Mouse (Mus musculus) heart, embryonic 15.5 days (tissue): ENCODE data around the gene Tnpo1. TPM values are rescaled to one million over a fixed set of nuclear protein-coding genes. Genes with fewer than 3 reads are reported as not detected.

Experiments used
- ATAC-seq: fragments of 200-750 bp; cut with Nextera tagmentation; replicated peaks from 2 replicates; pipeline ENCODE4 v1.8.0; 2017; ENCODE audit warnings: low read depth, moderate TSS enrichment; ENCODE audit not compliant: insufficient number of reproducible peaks, insufficient read depth, low FRiP score
- H3K27ac ChIP-seq: fragments of 300-500 bp; sonication (generic); 2 replicates; pipeline ENCODE4 v1.5.1; 2015; ENCODE audit warnings: mild to moderate bottlenecking, inconsistent platforms
- H3K27me3 ChIP-seq: fragments of 300-500 bp; sonication (generic); 2 replicates; pipeline ENCODE4 v1.6.1; 2015; ENCODE audit warnings: inconsistent platforms
- H3K36me3 ChIP-seq: fragments of 300-500 bp; sonication (generic); 2 replicates; pipeline ENCODE4 v1.6.1; 2015; ENCODE audit warnings: mild to moderate bottlenecking, inconsistent platforms
- H3K4me1 ChIP-seq: fragments of 300-500 bp; sonication (generic); replicated peaks from 2 replicates; pipeline ENCODE4 v1.6.1; 2015; ENCODE audit warnings: inconsistent platforms
- H3K4me2 ChIP-seq: fragments of 300-500 bp; sonication (generic); 2 replicates; pipeline ENCODE4 v1.6.1; 2015; ENCODE audit warnings: inconsistent platforms, mild to moderate bottlenecking, moderate library complexity
- H3K4me3 ChIP-seq: fragments of 300-500 bp; sonication (generic); 2 replicates; pipeline ENCODE4 v1.5.1; 2015; ENCODE audit warnings: mild to moderate bottlenecking, inconsistent platforms
- H3K9ac ChIP-seq: fragments of 300-500 bp; sonication (generic); 2 replicates; pipeline ENCODE4 v1.6.1; 2015; ENCODE audit warnings: mild to moderate bottlenecking, inconsistent platforms
- H3K9me3 ChIP-seq: fragments of 300-500 bp; sonication (generic); replicated peaks from 2 replicates; pipeline ENCODE4 v1.6.1; 2016; ENCODE audit warnings: inconsistent platforms
- WGBS: fragments of 180-500 bp; shearing (Covaris S2); methylation state at CpG from one replicate; pipeline ENCODE4 v1.1.7; 2015; ENCODE audit warnings: mixed read lengths; 5-methylcytosine and 5-hydroxymethylcytosine counted together
- polyA plus RNA-seq: library from polyadenylated mRNA; unstranded; fragments of >200 nt; fragmentation: Nextera tagmentation; extraction: Ambion mirVana; gene quantifications from 2 replicates; pipeline ENCODE4 v1.2.1, GENCODE M21; 2015

The Tnpo1 gene
- polyA plus RNA-seq, 1 experiment from 2014 or later = 36.4 TPM

DNA sequence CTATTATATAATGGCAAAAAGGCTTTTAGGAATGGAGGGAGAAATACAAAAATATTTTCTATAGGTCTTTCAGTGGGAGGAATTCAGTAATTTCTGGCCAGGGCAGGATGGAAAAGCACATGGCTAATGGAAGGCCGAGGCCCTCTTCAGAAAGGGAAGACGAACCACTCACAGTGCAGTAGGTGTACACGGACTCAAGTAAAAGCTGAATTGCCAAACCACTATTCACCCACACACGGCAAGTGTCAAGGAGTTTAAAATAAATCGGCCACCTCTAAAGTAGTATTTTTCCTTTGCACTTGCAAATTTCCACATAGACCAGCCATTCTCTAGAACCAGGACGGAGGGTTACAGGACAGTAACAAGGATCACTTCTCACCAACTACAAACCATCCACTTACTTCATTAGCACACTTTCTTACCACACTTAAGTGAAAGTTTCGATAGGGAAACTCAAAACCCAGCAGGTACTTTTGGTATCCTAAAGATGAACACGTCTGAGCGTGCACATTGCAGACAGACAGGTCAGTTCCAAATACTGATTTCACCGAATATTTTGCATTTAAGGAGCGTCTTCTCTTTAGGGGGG, 1.2 kb downstream of the Tnpo1 start:
- 8% methylated on average over 11 of the region's 11 CpGs for WGBS
- H3K36me3 ChIP-seq = peaks cover 12% of the 10 kb centered on the region
- no peaks in the 10 kb centered on the region for H3K9me3 ChIP-seq
- no peak for ATAC-seq
- H3K27me3 ChIP-seq = no peaks in the 10 kb centered on the region
- H3K4me1 ChIP-seq = peaks cover 21% of the 10 kb centered on the region
- peak overlapping the region; percentile 99 for H3K4me3 ChIP-seq
- peak overlapping the region; percentile 98 for H3K27ac ChIP-seq
- H3K4me2 ChIP-seq = peak overlapping the region; percentile 74
- peak overlapping the region; percentile 100 for H3K9ac ChIP-seq

DNA sequence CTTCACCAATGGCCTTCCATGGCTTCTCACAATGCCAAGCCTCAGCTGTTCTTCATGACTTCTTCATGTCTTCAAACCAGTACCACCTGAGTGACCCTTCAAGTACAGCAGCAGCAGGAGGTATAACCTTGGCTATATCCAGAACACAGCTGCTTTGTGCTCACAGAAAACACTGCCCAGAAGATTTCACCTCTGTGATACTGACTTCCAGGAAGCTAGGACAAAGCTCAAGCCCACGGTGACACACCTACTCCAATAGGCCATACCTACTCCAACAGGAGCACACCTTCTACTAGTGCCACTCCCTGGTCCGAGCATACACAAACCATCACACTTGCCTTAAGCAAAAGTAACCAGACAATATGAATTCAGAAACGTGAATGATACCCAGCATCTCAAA, 3.4 kb downstream of the Tnpo1 start:
- Histone ChIP-seq H3K27me3 (no peaks in the 10 kb centered on the region), H3K9me3 (no peaks in the 10 kb centered on the region), H3K27ac (no peak overlapping the region), H3K4me2 (no peak overlapping the region), H3K36me3 (peaks cover 12% of the 10 kb centered on the region), H3K9ac (no peak overlapping the region), H3K4me1 (peaks cover 27% of the 10 kb centered on the region), H3K4me3 (no peak overlapping the region)
- 86% methylated on average over 3 of the region's 3 CpGs for WGBS
- ATAC-seq = no peak

DNA sequence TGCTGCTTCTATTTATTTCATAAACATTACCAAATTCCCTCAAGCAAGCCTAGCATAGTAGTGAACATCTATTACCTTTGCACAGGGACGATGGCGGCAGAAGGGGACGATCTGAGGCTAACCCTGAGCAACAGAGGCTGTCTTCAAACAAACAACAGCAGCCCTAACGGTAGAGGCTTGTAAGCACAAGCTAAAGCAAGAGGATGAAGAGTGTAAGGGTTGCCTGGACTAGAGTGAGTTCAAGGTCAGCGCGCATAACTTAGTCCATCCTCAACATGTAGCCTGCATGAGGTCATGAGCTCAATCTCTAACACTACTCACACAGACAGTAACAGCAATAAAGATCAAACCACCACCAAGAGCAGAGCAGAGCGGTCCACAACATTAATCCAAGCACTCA, 4.9 kb downstream of the Tnpo1 start:
- Histone ChIP-seq H3K4me3 (no peak overlapping the region), H3K4me2 (no peak overlapping the region), H3K27me3 (no peaks in the 10 kb centered on the region), H3K9me3 (no peaks in the 10 kb centered on the region), H3K36me3 (peaks cover 12% of the 10 kb centered on the region), H3K9ac (no peak overlapping the region), H3K4me1 (peaks cover 24% of the 10 kb centered on the region), H3K27ac (no peak overlapping the region)
- ATAC-seq = no peak
- 95% methylated on average over 7 of the region's 7 CpGs for WGBS

DNA sequence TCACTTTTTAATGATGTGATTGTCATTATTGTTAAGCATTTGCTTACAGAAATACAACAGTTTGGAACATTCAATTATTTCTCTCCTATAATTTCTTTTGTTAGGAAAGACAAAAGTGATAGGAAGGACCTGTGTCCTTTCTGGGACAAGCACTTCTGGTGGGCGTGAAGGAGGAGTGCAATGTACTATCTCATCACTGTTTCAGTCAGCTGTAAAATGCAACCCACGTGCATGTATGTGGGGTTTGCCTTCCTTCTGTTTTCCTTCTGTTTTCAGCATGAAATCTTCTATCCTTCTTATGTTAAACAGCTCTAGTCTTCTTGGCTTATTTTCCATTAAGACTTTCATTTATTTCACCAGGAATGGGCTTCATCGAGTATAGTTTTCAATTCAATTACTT, 5.9 kb downstream of the Tnpo1 start:
- no peak for ATAC-seq
- H3K4me1 ChIP-seq = peaks cover 30% of the 10 kb centered on the region

DNA sequence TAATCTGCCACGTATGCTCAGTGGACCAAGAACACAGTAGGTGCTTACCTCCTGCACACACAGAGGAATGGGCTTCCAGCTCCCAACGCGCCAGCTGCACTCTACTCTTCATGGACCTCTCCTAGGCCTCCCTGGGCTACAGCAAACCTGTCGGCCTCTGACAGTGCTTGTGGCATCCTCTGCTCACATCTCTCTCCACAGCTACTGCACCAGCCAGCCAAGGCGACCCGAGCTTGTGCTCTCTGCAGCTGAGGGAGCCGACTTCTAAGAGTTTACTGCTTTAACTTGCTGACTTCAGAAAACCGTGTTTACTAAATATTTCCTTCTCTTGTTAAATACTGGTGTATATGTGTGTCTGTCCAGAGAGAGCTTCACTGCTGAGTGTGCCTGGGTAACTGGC, 6.5 kb downstream of the Tnpo1 start:
- WGBS = 81% methylated on average over 8 of the region's 8 CpGs
- ATAC-seq = no peak
- no peaks in the 10 kb centered on the region for H3K9me3 ChIP-seq

More for the DNA sequence above, 5.9 kb downstream of the Tnpo1 start:
- Histone ChIP-seq H3K27me3 (no peaks in the 10 kb centered on the region), H3K9me3 (no peaks in the 10 kb centered on the region), H3K36me3 (peaks cover 12% of the 10 kb centered on the region), H3K4me3 (no peak overlapping the region), H3K4me2 (no peak overlapping the region), H3K27ac (no peak overlapping the region), H3K9ac (no peak overlapping the region)
- WGBS = 60% methylated on average over 3 of the region's 3 CpGs

DNA sequence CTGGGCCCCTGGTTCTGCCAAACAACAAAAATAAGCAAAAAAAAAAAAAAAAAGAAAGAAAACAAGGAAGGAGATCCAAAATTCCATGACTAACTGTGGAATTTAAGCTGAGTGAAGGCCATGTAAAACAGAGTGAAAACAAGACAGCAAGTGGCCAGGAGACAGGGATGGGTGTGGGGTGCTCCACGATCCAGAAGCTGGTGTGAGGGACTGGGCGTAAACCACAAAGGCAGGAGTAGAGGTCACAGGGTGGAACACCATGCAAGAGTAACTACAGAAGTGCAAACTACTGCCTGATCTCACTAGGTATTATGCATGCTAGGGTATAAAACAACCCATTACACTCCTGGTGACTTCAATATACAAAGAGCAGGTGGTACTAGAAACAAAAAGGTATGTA, 8.3 kb downstream of the Tnpo1 start:
- Histone ChIP-seq H3K4me2 (no peak overlapping the region), H3K36me3 (peaks cover 12% of the 10 kb centered on the region), H3K9ac (no peak overlapping the region), H3K4me1 (peaks cover 34% of the 10 kb centered on the region), H3K27me3 (no peaks in the 10 kb centered on the region), H3K4me3 (no peak overlapping the region), H3K27ac (no peak overlapping the region), H3K9me3 (no peaks in the 10 kb centered on the region)
- ATAC-seq = no peak
- 74% methylated on average over 2 of the region's 2 CpGs for WGBS

More for the DNA sequence above, 6.5 kb downstream of the Tnpo1 start:
- no peaks in the 10 kb centered on the region for H3K27me3 ChIP-seq
- H3K27ac ChIP-seq = no peak overlapping the region
- H3K36me3 ChIP-seq = peaks cover 12% of the 10 kb centered on the region
- H3K9ac ChIP-seq = no peak overlapping the region
- H3K4me1 ChIP-seq = peaks cover 32% of the 10 kb centered on the region
- no peak overlapping the region for H3K4me2 ChIP-seq
- H3K4me3 ChIP-seq = no peak overlapping the region

DNA sequence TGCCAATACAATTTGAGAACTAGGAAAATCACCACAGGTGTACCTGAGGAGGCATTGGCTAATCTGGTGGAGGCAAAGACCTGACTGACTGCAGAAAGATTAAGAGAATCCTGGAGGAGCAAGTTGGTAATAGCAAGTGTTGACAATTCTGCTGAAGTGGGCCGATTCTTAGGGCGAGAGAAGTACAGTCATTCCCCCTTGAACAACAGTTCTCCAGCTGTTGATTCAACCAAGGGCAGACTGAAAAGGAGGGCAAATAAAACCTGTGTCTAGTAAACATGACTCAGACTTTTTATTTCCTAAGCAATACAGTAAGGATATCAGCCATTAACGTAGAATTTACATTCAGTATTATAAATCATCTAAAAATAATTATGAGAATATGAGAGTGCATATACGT, 10.6 kb downstream of the Tnpo1 start:
- Histone ChIP-seq H3K9me3 (no peaks in the 10 kb centered on the region), H3K4me1 (peaks cover 40% of the 10 kb centered on the region), H3K27ac (no peak overlapping the region), H3K4me2 (no peak overlapping the region), H3K9ac (no peak overlapping the region), H3K27me3 (no peaks in the 10 kb centered on the region), H3K4me3 (no peak overlapping the region), H3K36me3 (no peaks in the 10 kb centered on the region)
- ATAC-seq = no peak
- 69% methylated on average over 4 of the region's 4 CpGs for WGBS

DNA sequence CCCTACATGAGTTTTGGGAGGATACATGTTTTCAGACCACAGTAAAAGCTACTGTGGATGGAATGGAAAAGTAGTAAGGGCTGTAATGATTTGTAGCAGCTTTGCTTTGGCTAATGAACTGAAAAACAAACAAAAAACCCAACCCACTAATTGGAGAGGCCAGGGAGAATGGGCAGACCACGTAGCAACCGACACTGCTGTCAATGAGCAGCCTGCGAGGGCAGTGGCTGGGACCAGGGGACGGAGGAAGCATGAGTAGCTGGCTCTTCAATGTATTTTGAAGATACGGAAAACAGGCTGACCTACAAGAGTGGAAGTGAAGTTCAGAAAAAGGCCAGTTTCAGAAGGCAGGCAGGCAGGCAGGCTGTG, 11.4 kb downstream of the Tnpo1 start:
- Histone ChIP-seq H3K4me1 (peaks cover 44% of the 10 kb centered on the region), H3K4me2 (no peak overlapping the region), H3K4me3 (no peak overlapping the region), H3K9me3 (no peaks in the 10 kb centered on the region), H3K9ac (no peak overlapping the region), H3K27ac (no peak overlapping the region), H3K27me3 (no peaks in the 10 kb centered on the region), H3K36me3 (no peaks in the 10 kb centered on the region)
- no peak for ATAC-seq
- WGBS = 54% methylated on average over 5 of the region's 5 CpGs

DNA sequence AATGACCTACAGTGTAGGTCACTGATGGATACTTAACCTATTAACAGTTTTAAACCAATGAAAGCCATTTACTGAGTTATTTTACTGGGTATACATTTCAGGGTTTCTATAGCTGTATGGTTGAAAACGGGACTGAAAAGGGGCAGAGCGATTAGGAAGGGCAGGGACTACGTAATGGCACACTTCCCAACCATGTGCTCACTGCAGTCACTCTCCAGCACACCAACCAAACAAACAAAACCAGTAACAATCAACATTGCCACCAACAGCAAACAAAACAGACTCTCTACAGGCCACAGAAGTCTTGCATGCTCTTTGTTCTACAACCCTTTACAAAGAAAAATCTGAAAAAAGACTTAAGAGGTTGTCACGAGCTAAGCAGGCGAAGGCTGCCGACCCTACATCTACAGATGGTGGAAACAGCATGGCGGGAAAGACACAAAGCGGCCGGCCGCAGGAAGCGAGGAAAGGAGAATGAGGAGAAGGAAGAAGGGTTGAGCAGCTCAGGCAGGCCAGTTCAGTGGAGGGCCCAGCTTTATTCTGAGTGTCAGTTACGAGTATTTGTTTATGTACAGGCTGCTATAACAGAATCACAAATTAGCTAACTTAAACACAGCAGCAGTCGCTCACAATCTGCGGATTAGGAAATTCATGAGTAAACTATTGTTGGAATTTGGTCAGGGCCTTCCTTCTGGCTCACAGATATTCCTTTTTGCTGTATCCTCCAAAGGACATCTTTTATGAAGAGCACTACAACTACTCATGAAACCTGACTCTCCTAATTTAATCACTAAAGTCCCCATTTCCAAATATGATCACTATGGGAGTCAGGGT, 12.0 kb downstream of the Tnpo1 start:
- Histone ChIP-seq H3K4me2 (no peak overlapping the region), H3K4me1 (peaks cover 45% of the 10 kb centered on the region), H3K9ac (no peak overlapping the region), H3K4me3 (no peak overlapping the region), H3K9me3 (no peaks in the 10 kb centered on the region), H3K27ac (no peak overlapping the region), H3K27me3 (no peaks in the 10 kb centered on the region), H3K36me3 (no peaks in the 10 kb centered on the region)
- WGBS = 82% methylated on average over 14 of the region's 14 CpGs
- ATAC-seq = no peak

DNA sequence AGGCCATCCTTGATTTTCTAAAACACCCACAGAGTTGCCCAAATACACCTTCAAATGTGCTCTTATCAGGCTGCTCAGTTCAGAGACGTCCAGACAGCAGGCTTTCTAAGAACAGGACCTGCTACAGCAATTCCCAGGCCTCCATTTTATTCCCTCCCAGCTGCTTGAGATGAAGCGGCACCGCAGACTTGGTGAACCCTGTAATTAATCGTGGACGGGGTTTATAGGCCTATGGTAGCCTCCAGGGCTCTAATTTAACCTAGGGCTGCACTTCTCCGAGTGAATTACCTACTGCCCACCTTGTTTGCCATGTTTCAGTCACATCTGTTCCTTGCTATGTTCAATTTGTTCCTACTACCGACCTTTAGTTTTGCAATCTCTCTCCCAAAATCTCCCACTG, 13.0 kb downstream of the Tnpo1 start:
- Histone ChIP-seq H3K4me2 (no peak overlapping the region), H3K27ac (no peak overlapping the region), H3K36me3 (no peaks in the 10 kb centered on the region), H3K4me1 (peaks cover 43% of the 10 kb centered on the region), H3K27me3 (no peaks in the 10 kb centered on the region), H3K4me3 (no peak overlapping the region), H3K9ac (no peak overlapping the region), H3K9me3 (no peaks in the 10 kb centered on the region)
- WGBS = 71% methylated on average over 7 of the region's 7 CpGs
- no peak for ATAC-seq

DNA sequence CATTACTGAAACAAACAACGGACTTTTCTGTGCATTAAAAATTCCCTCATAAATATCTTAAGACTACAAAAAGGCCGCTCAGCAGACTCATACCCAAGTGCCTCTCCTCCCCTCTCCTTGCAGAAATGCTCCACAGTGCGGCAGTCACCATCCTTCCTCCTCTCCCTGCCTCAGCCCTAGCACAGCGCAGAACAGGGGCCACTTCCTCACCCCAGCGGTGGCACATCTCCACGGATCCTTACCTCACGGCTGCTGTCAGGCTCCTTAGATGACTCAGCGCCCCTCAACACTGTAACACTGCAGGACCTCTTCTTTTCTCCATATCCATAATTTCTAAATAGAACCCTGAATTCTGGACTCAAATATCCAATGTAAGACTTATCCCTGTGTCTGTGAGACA, 13.6 kb downstream of the Tnpo1 start:
- no peak for ATAC-seq
- Histone ChIP-seq H3K4me2 (no peak overlapping the region), H3K27ac (no peak overlapping the region), H3K9me3 (no peaks in the 10 kb centered on the region), H3K27me3 (no peaks in the 10 kb centered on the region), H3K4me3 (no peak overlapping the region), H3K36me3 (no peaks in the 10 kb centered on the region), H3K9ac (no peak overlapping the region), H3K4me1 (peaks cover 40% of the 10 kb centered on the region)
- WGBS = 57% methylated on average over 8 of the region's 8 CpGs

DNA sequence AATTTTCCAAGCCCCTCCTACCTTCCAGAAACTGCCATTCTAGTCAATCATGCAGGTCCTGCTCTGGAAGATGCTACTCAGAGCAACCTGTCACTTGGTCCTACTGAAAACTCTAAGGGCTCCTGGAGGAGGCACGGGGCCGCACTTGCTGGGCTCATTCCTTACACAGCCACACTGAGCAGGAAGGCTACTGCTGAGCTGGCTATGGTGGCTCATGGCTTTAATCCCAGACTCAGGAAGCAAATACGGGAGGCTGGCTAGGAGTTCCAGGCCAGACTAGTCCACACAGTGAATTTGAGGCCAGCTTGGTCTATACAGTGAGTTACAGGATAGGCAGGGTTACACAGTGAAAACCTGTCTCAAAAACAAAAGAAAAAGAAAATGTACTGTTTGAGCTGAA, 15.4 kb downstream of the Tnpo1 start:
- Histone ChIP-seq H3K27me3 (no peaks in the 10 kb centered on the region), H3K36me3 (0 out of 2 replicates have a peak, but pooled peaks cover under 1% of the 10 kb centered on the region), H3K27ac (no peak overlapping the region), H3K4me3 (no peak overlapping the region), H3K9me3 (no peaks in the 10 kb centered on the region), H3K4me2 (no peak overlapping the region), H3K9ac (no peak overlapping the region), H3K4me1 (peaks cover 37% of the 10 kb centered on the region)
- ATAC-seq = no peak
- 69% methylated on average over 3 of the region's 3 CpGs for WGBS
